Mouse (Mus musculus) brain, embryonic 18.5 days (tissue): ENCODE results near the gene Etnppl.

ENCODE experiments used
- DNase-seq: peaks from one replicate; pipeline ENCODE4 v3.0.0-alpha.2; 2012; ENCODE audit warnings: low read depth, low spot score

Gene Etnppl

GRCm38 (mm10) chr3:130677671-130678460, 60.6 kb downstream of the Etnppl start:
- DNase-seq = no peak

- no peak for DNase-seq
Observed at GRCm38 (mm10) chr3:130681226-130681625, 64.0 kb downstream of the Etnppl start.

GRCm38 (mm10) chr3:130682183-130682582, 64.9 kb downstream of the Etnppl start:
- DNase-seq = no peak

GRCm38 (mm10) chr3:130683836-130684235, 66.6 kb downstream of the Etnppl start:
- no peak for DNase-seq

GRCm38 (mm10) chr3:130684276-130685013, 67.2 kb downstream of the Etnppl start:
- no peak for DNase-seq

- no peak for DNase-seq
Observed at GRCm38 (mm10) chr3:130685014-130685366, 67.7 kb downstream of the Etnppl start.

- DNase-seq = no peak
Observed at GRCm38 (mm10) chr3:130687051-130687450, 69.8 kb downstream of the Etnppl start.
